Mouse (Mus musculus) MEL (cell line): ENCODE data around the gene Ammecr1. TPM values are rescaled to one million over a fixed set of nuclear protein-coding genes. Genes with fewer than 3 reads are reported as not detected.

Source experiments
- DNase-seq: peaks from one replicate; pipeline ENCODE4 v3.0.0; 2011; ENCODE audit warnings: low read depth, low spot score
- H3K27ac ChIP-seq: 2 replicates; pipeline ENCODE4 v1.5.1; 2012; ENCODE audit warnings: low read depth, mild to moderate bottlenecking, control low read depth, low read length, moderate library complexity; ENCODE audit not compliant: control insufficient read depth
- H3K27me3 ChIP-seq, 2 experiments: fragments of 150-350 bp in 1 of 2; sonication (generic) in 1 of 2; 2 replicates each; pipeline ENCODE4 v1.6.1; 2012; ENCODE audit warnings: low read length in 2 of 2, mild to moderate bottlenecking in 2 of 2, improper control_type of control experiment in 1 of 2, moderate library complexity in 1 of 2; ENCODE audit not compliant: insufficient read depth in 2 of 2, control insufficient read depth in 1 of 2
- H3K36me3 ChIP-seq, 2 experiments: 2 replicates each; pipeline ENCODE4 v1.6.1; 2012 to 2014; ENCODE audit warnings: low read length in 2 of 2, improper control_type of control experiment in 1 of 2, inconsistent platforms in 1 of 2, mild to moderate bottlenecking in 1 of 2; ENCODE audit not compliant: insufficient read depth in 2 of 2, control insufficient read depth in 1 of 2
- H3K4me1 ChIP-seq, 2 experiments: fragments of 150-350 bp in 1 of 2; sonication (generic) in 1 of 2; 2 replicates each; pipeline ENCODE4 v1.6.1; 2012; ENCODE audit warnings: low read length in 2 of 2, improper control_type of control experiment in 1 of 2, mild to moderate bottlenecking in 1 of 2; ENCODE audit not compliant: insufficient read depth in 2 of 2, control insufficient read depth in 1 of 2
- H3K4me3 ChIP-seq, 2 experiments: fragments of 150-350 bp in 1 of 2; sonication (generic) in 1 of 2; 2 replicates each; pipeline ENCODE4 v1.5.1; 2012; ENCODE audit warnings: low read depth in 2 of 2, low read length in 2 of 2, mild to moderate bottlenecking in 2 of 2, moderate library complexity in 2 of 2, control low read depth in 1 of 2, improper control_type of control experiment in 1 of 2; ENCODE audit not compliant: control insufficient read depth in 1 of 2, insufficient read depth in 1 of 2
- H3K79me2 ChIP-seq: 2 replicates; pipeline ENCODE4 v1.6.1; 2012; ENCODE audit warnings: mild to moderate bottlenecking, low read length, moderate library complexity; ENCODE audit not compliant: control insufficient read depth, poor library complexity, insufficient read depth
- H3K9ac ChIP-seq: 2 replicates; pipeline ENCODE4 v1.6.1; 2012; ENCODE audit warnings: low read depth, mild to moderate bottlenecking, control low read depth, low read length, moderate library complexity; ENCODE audit not compliant: control insufficient read depth, poor library complexity, severe bottlenecking
- H3K9me3 ChIP-seq: fragments of 150-350 bp; sonication (generic); replicated peaks from 2 replicates; pipeline ENCODE4 v1.6.1; 2012; ENCODE audit warnings: mild to moderate bottlenecking, low read length, improper control_type of control experiment, moderate library complexity; ENCODE audit not compliant: insufficient read depth
- BHLHE40 ChIP-seq: IDR thresholded peaks from 2 replicates; pipeline ENCODE4 v1.6.1; 2012; ENCODE audit warnings: low read depth, mild to moderate bottlenecking, inconsistent platforms, low read length, improper control_type of control experiment, borderline replicate concordance
- CHD1 ChIP-seq: IDR thresholded peaks from 2 replicates; pipeline ENCODE4 v1.6.1; 2012; ENCODE audit warnings: low read depth, mild to moderate bottlenecking, inconsistent platforms, low read length, improper control_type of control experiment
- CTCF ChIP-seq, 3 experiments: IDR thresholded peaks in 2 of 3; conservative IDR thresholded peaks in 1 of 3; 2 replicates each; pipeline ENCODE4 v1.5.1; 2011 to 2012; ENCODE audit warnings: low read length in 3 of 3, low read depth in 2 of 3, mild to moderate bottlenecking in 2 of 3, improper control_type of control experiment in 1 of 3, inconsistent platforms in 1 of 3, mixed read lengths in 1 of 3, moderate library complexity in 1 of 3; ENCODE audit not compliant: control insufficient read depth in 1 of 3, insufficient read depth in 1 of 3, poor library complexity in 1 of 3, severe bottlenecking in 1 of 3
- ELF1 ChIP-seq: IDR thresholded peaks from 2 replicates; pipeline ENCODE4 v1.6.1; 2014; ENCODE audit warnings: low read depth, mild to moderate bottlenecking, inconsistent platforms, low read length, improper control_type of control experiment, moderate library complexity
- ETS1 ChIP-seq: IDR thresholded peaks from 2 replicates; pipeline ENCODE4 v1.6.1; 2012; ENCODE audit warnings: low read depth, mild to moderate bottlenecking, inconsistent platforms, low read length, improper control_type of control experiment, moderate library complexity
- HCFC1 ChIP-seq: IDR thresholded peaks from 2 replicates; pipeline ENCODE4 v1.6.1; 2012; ENCODE audit warnings: low read depth, mild to moderate bottlenecking, inconsistent platforms, low read length, improper control_type of control experiment, moderate library complexity
- MAFK ChIP-seq: IDR thresholded peaks from 2 replicates; pipeline ENCODE4 v1.6.1; 2011; ENCODE audit warnings: low read depth, mild to moderate bottlenecking, low read length, improper control_type of control experiment, borderline replicate concordance
- MEF2A ChIP-seq: IDR thresholded peaks from 2 replicates; pipeline ENCODE4 v1.6.1; 2014; ENCODE audit warnings: low read depth, mild to moderate bottlenecking, inconsistent platforms, low read length, improper control_type of control experiment; ENCODE audit not compliant: poor library complexity, insufficient replicate concordance, severe bottlenecking; ENCODE audit errors: extremely low read depth
- MXI1 ChIP-seq: IDR thresholded peaks from 2 replicates; pipeline ENCODE4 v1.6.1; 2011; ENCODE audit warnings: mild to moderate bottlenecking, low read depth, low read length, improper control_type of control experiment
- MYB ChIP-seq: IDR thresholded peaks from 2 replicates; pipeline ENCODE4 v1.6.1; 2011; ENCODE audit warnings: mild to moderate bottlenecking, low read depth, low read length, improper control_type of control experiment
- MYC ChIP-seq: IDR thresholded peaks from 2 replicates; pipeline ENCODE4 v1.6.1; 2011; ENCODE audit warnings: low read depth, mild to moderate bottlenecking, low read length, improper control_type of control experiment, moderate library complexity
- NELFE ChIP-seq: IDR thresholded peaks from 2 replicates; pipeline ENCODE4 v1.6.1; 2011; ENCODE audit warnings: low read depth, low read length, improper control_type of control experiment
- NRF1 ChIP-seq: IDR thresholded peaks from 2 replicates; pipeline ENCODE4 v1.6.1; 2014; ENCODE audit warnings: low read depth, mild to moderate bottlenecking, inconsistent platforms, low read length, improper control_type of control experiment, moderate library complexity; ENCODE audit not compliant: poor library complexity, insufficient read depth, severe bottlenecking
- SMC3 ChIP-seq: IDR thresholded peaks from 2 replicates; pipeline ENCODE4 v1.6.1; 2011; ENCODE audit warnings: low read depth, low read length, improper control_type of control experiment
- UBTF ChIP-seq: IDR thresholded peaks from 2 replicates; pipeline ENCODE4 v1.6.1; 2012; ENCODE audit warnings: low read depth, mild to moderate bottlenecking, inconsistent platforms, low read length, improper control_type of control experiment, moderate library complexity, borderline replicate concordance; ENCODE audit not compliant: insufficient read depth
- USF1 ChIP-seq: IDR thresholded peaks from 2 replicates; pipeline ENCODE4 v1.6.1; 2014; ENCODE audit warnings: low read depth, mild to moderate bottlenecking, inconsistent platforms, low read length, improper control_type of control experiment, moderate library complexity
- ZC3H11A ChIP-seq: IDR thresholded peaks from 2 replicates; pipeline ENCODE4 v1.6.1; 2012; ENCODE audit warnings: low read depth, mild to moderate bottlenecking, inconsistent platforms, low read length, improper control_type of control experiment
- ZKSCAN1 ChIP-seq: IDR thresholded peaks from 2 replicates; pipeline ENCODE4 v1.6.1; 2012; ENCODE audit warnings: low read depth, mild to moderate bottlenecking, inconsistent platforms, low read length, improper control_type of control experiment, moderate library complexity
- ZMIZ1 ChIP-seq: IDR thresholded peaks from 2 replicates; pipeline ENCODE4 v1.6.1; 2012; ENCODE audit warnings: low read depth, mild to moderate bottlenecking, inconsistent platforms, low read length, improper control_type of control experiment, moderate library complexity
- ZNF384 ChIP-seq: IDR thresholded peaks from 2 replicates; pipeline ENCODE4 v1.6.1; 2012; ENCODE audit warnings: low read depth, mild to moderate bottlenecking, inconsistent platforms, low read length, improper control_type of control experiment
- polyA plus RNA-seq, 2 experiments: library from polyadenylated mRNA; stranded (reverse) in 1 of 2; unstranded in 1 of 2; fragments of >175 nt in 1 of 2; fragments of >200 nt in 1 of 2; gene quantifications; 2 replicates each; pipeline versions ENCODE4 v1.2.1 to v1.2.4; 2012; ENCODE audit warnings: low replicate concordance in 2 of 2, low read depth in 1 of 2; ENCODE audit not compliant: insufficient read length in 2 of 2, insufficient read depth in 1 of 2, missing spikeins in 1 of 2
- total RNA-seq: library from RNA; depleted of rRNA; stranded (reverse); fragments of 300-350 nt; gene quantifications from 2 replicates; pipeline ENCODE4 v1.2.3, GENCODE M21; 2012

Gene Ammecr1
- total and polyA plus RNA-seq, 3 experiments, result 15.1 to 62.1 (median 23.6) TPM

GRCm38 (mm10) chrX:142806620-142807061 is 159.9 kb downstream of the Ammecr1 start:
- 0 out of 2 replicates have a peak, but pooled peaks cover 3% of the 10 kb centered on the region for H3K79me2 ChIP-seq

GRCm38 (mm10) chrX:142806126-142806525 is 160.4 kb downstream of the Ammecr1 start:
- TF ChIP-seq MEF2A, result no peak
- TF ChIP-seq, all 39 proteins: peak for 0
- Histone ChIP-seq H3K36me3 (peaks cover 5 to 6% of the 10 kb centered on the region in 2 experiments; a peak in 3 of 4 replicates), H3K4me1 (no peaks in the 10 kb centered on the region; a peak in 1 of 4 replicates), H3K27ac (no peak overlapping the region), H3K4me3 (no peak overlapping the region), H3K27me3 (no peaks in the 10 kb centered on the region), H3K9me3 (no peaks in the 10 kb centered on the region), H3K9ac (no peak overlapping the region), H3K79me2 (0 out of 2 replicates have a peak, but pooled peaks cover 3% of the 10 kb centered on the region)
- no peak for DNase-seq

More at GRCm38 (mm10) chrX:142806620-142807061, 159.9 kb downstream of the Ammecr1 start:
- Histone ChIP-seq H3K27ac (no peak overlapping the region), H3K27me3 (no peaks in the 10 kb centered on the region), H3K4me1 (no peaks in the 10 kb centered on the region; a peak in 1 of 4 replicates)
- TF ChIP-seq ZNF384, result no peak
- no peak for TF ChIP-seq MAFK
- no peak for TF ChIP-seq ZMIZ1
- TF ChIP-seq MYB, result no peak
- peak in 1 of 3 experiments; percentile 19; a peak in 2 of 6 replicates for TF ChIP-seq CTCF (IDR thresholded peaks at IDR 0.05 in 2 of 3, conservative IDR thresholded peaks at IDR 0.05 in 1 of 3; ENCODE audit: control insufficient read depth in 1 of 3, insufficient read depth in 1 of 3, low read depth in 2 of 3, low read length in 3 of 3, poor library complexity in 1 of 3, severe bottlenecking in 1 of 3)
- TF ChIP-seq BHLHE40, result no peak
- TF ChIP-seq UBTF, result no peak
- TF ChIP-seq ZKSCAN1, result no peak
- TF ChIP-seq MXI1, result no peak
- TF ChIP-seq, all 39 proteins: peak for 1
- Histone ChIP-seq H3K4me3 (no peak overlapping the region), H3K9me3 (no peaks in the 10 kb centered on the region), H3K36me3 (peaks cover 5 to 6% of the 10 kb centered on the region in 2 experiments; a peak in 3 of 4 replicates), H3K9ac (no peak overlapping the region)
- DNase-seq, result no peak

- Histone ChIP-seq H3K79me2 (0 out of 2 replicates have a peak, but pooled peaks cover 3% of the 10 kb centered on the region), H3K9ac (no peak overlapping the region), H3K4me1 (no peaks in the 10 kb centered on the region; a peak in 1 of 4 replicates), H3K4me3 (no peak overlapping the region), H3K27me3 (no peaks in the 10 kb centered on the region), H3K27ac (no peak overlapping the region), H3K9me3 (no peaks in the 10 kb centered on the region), H3K36me3 (peaks cover 5 to 8% of the 10 kb centered on the region in 2 experiments; a peak in 3 of 4 replicates)
- DNase-seq, result no peak
- TF ChIP-seq ZC3H11A (no peak), HCFC1 (no peak), SMC3 (no peak), USF1 (no peak), CHD1 (no peak), NELFE (no peak), NRF1 (no peak), ELF1 (no peak), ETS1 (no peak), MYC (no peak)
Observed at GRCm38 (mm10) chrX:142804596-142804995, 161.9 kb downstream of the Ammecr1 start.
